Mouse (Mus musculus): ENCODE measurements around the gene Pax7.

DNA sequence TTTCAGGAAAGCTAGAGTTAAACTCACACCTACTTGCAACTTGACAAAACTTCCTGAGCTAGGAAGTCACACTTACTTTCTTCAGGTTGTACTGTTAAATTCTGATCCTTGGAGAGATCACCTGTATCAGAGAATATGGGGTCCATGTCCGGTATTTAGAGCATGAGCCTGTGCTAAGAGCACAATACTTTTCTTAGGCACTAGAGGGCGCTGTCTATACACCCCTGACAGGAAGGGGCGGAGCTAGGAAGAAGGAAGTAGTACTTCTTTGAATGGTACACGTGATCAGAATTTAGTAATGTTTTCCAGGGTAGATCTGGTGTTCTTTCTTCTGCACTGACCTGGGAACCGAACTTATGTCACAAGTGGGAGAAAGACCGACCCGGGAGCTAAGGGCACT is 43.6 kb downstream of the Pax7 start:
- TF ChIP-seq CTCF (IDR thresholded peaks at IDR 0.05) (peak; percentile 42), EP300 (IDR thresholded peaks at IDR 0.05) (no peak)

All from lung, postnatal 0 days (tissue).